Mouse (Mus musculus): ENCODE data around the gene Bpifb5. TPM values are rescaled to one million over a fixed set of nuclear protein-coding genes. Genes with fewer than 3 reads are reported as not detected.

Bpifb5 gene
- total and polyA plus RNA-seq, 2 experiments from 2014 or later: 0.14 to 0.24 TPM

GRCm38 (mm10) chr2:154209112-154209511 lies 14.4 kb upstream of the Bpifb5 start:
- Histone ChIP-seq H3K9ac (no peak overlapping the region), H3K9me3 (ENCODE audit: low read length) (no peaks in the 10 kb centered on the region), H3K4me3 (ENCODE audit: low read depth, low read length) (no peak overlapping the region), H3K27me3 (ENCODE audit: insufficient read depth, low read length) (no peaks in the 10 kb centered on the region), H3K4me1 (ENCODE audit: insufficient read depth) (no peaks in the 10 kb centered on the region), H3K4me2 (ENCODE audit: low read depth) (no peak overlapping the region), H3K36me3 (ENCODE audit: insufficient read depth) (no peaks in the 10 kb centered on the region), H3K27ac (ENCODE audit: low read depth, low read length) (no peak overlapping the region)
- TF ChIP-seq CTCF (IDR thresholded peaks at IDR 0.05; ENCODE audit: low read depth): peak; percentile 75
- ATAC-seq: peak; percentile 32; the same call in 1 of the 2 replicates
- DNase-seq: peak; percentile 72
- 8% methylated on average over 3 of the region's 3 CpGs for WGBS

DNA sequence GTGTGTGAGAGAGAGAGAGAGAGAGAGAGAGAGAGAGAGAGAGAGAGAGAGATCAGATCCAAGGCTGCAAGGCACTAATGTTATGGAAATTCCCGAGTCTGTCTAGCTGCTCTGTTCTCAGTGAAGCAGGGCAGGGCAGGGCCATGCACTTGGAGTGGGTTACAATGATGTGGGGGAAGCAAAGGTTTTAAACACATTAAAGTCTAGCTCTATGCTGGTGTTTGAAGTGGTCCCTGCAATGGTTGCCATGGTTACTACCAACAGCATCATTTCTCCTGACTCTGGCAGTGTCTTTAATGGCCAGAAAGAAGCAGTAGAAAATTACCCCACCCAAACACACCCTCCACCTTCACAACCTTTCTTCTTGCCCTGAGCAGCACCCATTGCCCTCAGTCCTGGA lies 12.4 kb upstream of the Bpifb5 start:
- peak; percentile 41 for DNase-seq
- WGBS: 17% methylated on average over 1 of the region's 1 CpGs

DNA sequence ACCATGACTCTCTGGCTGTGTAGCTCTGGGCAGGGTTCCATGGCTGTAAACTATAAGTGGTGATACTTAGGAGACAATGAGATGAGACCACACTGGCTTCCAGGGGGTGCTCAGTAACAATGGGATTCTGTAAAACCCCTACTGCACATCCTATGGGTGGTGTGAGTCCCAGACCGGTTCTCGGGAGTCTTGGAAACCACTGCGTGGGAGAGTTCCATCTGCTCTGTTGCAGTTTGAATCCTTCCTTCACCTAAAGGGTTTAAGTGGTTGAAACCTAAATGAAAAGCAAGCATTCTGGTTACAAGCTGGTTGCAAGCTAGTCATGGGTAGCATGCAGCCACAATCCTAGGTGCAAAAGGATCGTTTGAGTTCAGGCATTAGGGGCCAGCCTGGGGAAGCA lies 11.7 kb upstream of the Bpifb5 start:
- TF ChIP-seq CTCF (IDR thresholded peaks at IDR 0.05; ENCODE audit: low read depth): no peak

More for the DNA sequence above, 12.4 kb upstream of the Bpifb5 start:
- Histone ChIP-seq H3K36me3 (ENCODE audit: insufficient read depth) (no peaks in the 10 kb centered on the region), H3K9ac (no peak overlapping the region), H3K4me3 (ENCODE audit: low read depth, low read length) (no peak overlapping the region), H3K9me3 (ENCODE audit: low read length) (no peaks in the 10 kb centered on the region), H3K27ac (ENCODE audit: low read depth, low read length) (no peak overlapping the region), H3K4me1 (ENCODE audit: insufficient read depth) (no peaks in the 10 kb centered on the region), H3K27me3 (ENCODE audit: insufficient read depth, low read length) (no peaks in the 10 kb centered on the region), H3K4me2 (ENCODE audit: low read depth) (no peak overlapping the region)
- peak; percentile 75 for ATAC-seq
- TF ChIP-seq CTCF (IDR thresholded peaks at IDR 0.05; ENCODE audit: low read depth): no peak

DNA sequence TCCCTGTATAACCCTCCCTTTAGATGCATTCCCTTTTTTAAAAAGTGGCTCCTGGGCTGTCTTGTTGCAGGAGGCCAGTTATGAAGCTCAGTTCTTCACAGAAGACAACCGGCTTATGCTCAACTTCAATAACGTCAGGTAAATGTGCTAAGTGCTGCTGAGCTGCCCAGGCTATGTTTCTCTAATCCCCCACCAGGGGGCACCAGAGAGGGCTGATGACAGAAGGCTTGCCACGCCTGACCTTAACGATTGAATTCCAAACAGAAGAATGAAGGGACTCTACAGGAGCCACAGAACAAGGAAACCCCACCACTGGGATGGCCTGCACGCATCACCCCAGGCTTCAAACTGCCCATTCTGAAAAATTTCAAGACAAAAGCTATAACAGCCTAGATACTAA lies 8.4 kb upstream of the Bpifb5 start:
- H3K4me2 ChIP-seq (ENCODE audit: low read depth): no peak overlapping the region
- no peak overlapping the region for H3K27ac ChIP-seq (ENCODE audit: low read depth, low read length)
- WGBS: 14% methylated on average over 5 of the region's 5 CpGs
- no peaks in the 10 kb centered on the region for H3K9me3 ChIP-seq (ENCODE audit: low read length)
- ATAC-seq: no peak
- no peaks in the 10 kb centered on the region for H3K27me3 ChIP-seq (ENCODE audit: insufficient read depth, low read length)
- H3K4me3 ChIP-seq (ENCODE audit: low read depth, low read length): no peak overlapping the region
- DNase-seq: peak; percentile 61
- no peaks in the 10 kb centered on the region for H3K4me1 ChIP-seq (ENCODE audit: insufficient read depth)
- no peaks in the 10 kb centered on the region for H3K36me3 ChIP-seq (ENCODE audit: insufficient read depth)
- H3K9ac ChIP-seq: no peak overlapping the region
- peak; percentile 75 for TF ChIP-seq CTCF (IDR thresholded peaks at IDR 0.05; ENCODE audit: low read depth)

More for the DNA sequence above, 11.7 kb upstream of the Bpifb5 start:
- Histone ChIP-seq H3K9ac (no peak overlapping the region), H3K4me3 (ENCODE audit: low read depth, low read length) (no peak overlapping the region), H3K4me2 (ENCODE audit: low read depth) (no peak overlapping the region), H3K27ac (ENCODE audit: low read depth, low read length) (no peak overlapping the region), H3K9me3 (ENCODE audit: low read length) (no peaks in the 10 kb centered on the region), H3K4me1 (ENCODE audit: insufficient read depth) (no peaks in the 10 kb centered on the region), H3K27me3 (ENCODE audit: insufficient read depth, low read length) (no peaks in the 10 kb centered on the region), H3K36me3 (ENCODE audit: insufficient read depth) (no peaks in the 10 kb centered on the region)
- ATAC-seq: no peak
- no peak for DNase-seq
- 86% methylated on average over 4 of the region's 4 CpGs for WGBS

DNA sequence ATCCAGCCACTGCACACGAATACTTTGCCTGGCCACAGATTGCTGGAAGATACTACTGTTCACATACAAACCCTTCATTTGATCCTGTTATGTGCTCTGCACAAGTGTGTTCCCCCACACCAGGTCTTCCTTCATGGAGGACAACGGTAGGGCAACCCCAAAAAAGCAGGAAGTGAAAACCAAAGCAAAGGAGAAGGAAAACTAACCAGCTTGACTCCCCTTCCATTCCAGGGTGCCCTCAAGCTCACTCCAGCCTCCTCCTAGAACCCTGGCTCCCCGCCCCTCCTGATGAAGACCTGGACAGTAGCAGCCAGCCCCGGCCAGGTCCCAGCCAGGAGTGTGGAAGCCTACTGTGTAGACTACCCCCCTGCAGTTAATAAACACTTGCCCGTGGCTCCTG lies 3.6 kb upstream of the Bpifb5 start:
- TF ChIP-seq CTCF (IDR thresholded peaks at IDR 0.05; ENCODE audit: low read depth): no peak
- 83% methylated on average over 5 of the region's 5 CpGs for WGBS
- Histone ChIP-seq H3K36me3 (ENCODE audit: insufficient read depth) (no peaks in the 10 kb centered on the region), H3K4me3 (ENCODE audit: low read depth, low read length) (no peak overlapping the region), H3K4me2 (ENCODE audit: low read depth) (no peak overlapping the region), H3K27ac (ENCODE audit: low read depth, low read length) (no peak overlapping the region), H3K9me3 (ENCODE audit: low read length) (no peaks in the 10 kb centered on the region), H3K4me1 (ENCODE audit: insufficient read depth) (peaks cover 6% of the 10 kb centered on the region; the same call in 1 of the 2 replicates), H3K9ac (no peak overlapping the region), H3K27me3 (ENCODE audit: insufficient read depth, low read length) (no peaks in the 10 kb centered on the region)
- ATAC-seq (no peak), DNase-seq (no peak)

DNA sequence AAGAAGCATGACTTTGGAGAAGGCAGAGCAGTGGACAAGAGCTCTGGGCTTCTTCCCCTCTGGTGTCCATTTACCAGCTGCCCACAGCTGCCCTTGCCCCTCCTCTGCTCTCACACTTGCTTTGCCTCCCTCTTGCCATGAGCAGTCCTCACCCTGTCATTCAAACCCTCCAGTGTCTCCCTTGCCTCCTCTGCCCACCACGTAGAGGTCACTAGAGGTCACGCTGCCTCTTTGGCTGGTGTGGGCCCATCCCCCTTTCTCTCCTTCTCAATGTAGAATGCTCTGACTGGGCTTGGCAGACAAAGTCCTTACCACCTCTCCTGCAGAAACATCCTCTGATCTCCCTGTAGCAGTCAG lies 353 bp downstream of the Bpifb5 start:
- no peak overlapping the region for H3K4me2 ChIP-seq (ENCODE audit: low read depth)
- H3K27ac ChIP-seq (ENCODE audit: low read depth, low read length): no peak overlapping the region

DNA sequence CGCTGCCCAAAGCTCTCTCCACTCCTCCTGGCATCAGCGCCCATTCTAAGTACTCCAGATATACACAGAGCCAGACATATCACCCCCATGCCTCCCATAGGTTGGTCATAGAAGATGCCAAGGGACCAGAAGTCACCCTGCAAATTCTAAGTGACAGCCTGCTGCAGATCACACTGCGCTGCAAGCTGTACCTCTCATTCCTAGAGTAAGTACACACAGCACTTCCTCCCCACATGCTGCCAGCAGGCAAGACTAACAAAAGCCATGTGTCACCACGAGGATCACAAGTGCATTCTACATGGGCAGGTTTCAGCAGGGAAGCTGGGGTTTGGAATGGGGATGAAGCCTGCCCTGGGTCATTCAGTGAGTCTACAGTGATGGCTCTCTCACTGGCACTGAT lies 3.4 kb downstream of the Bpifb5 start:
- DNase-seq (no peak), ATAC-seq (no peak)
- H3K4me1 ChIP-seq (ENCODE audit: insufficient read depth): peaks cover 6% of the 10 kb centered on the region; the same call in 1 of the 2 replicates
- no peak overlapping the region for H3K4me2 ChIP-seq (ENCODE audit: low read depth)
- 73% methylated on average over 4 of the region's 4 CpGs for WGBS
- H3K27ac ChIP-seq (ENCODE audit: low read depth, low read length): no peak overlapping the region
- no peak overlapping the region for H3K4me3 ChIP-seq (ENCODE audit: low read depth, low read length)
- no peaks in the 10 kb centered on the region for H3K27me3 ChIP-seq (ENCODE audit: insufficient read depth, low read length)
- H3K36me3 ChIP-seq (ENCODE audit: insufficient read depth): no peaks in the 10 kb centered on the region
- no peaks in the 10 kb centered on the region for H3K9me3 ChIP-seq (ENCODE audit: low read length)
- no peak overlapping the region for H3K9ac ChIP-seq
- TF ChIP-seq CTCF (IDR thresholded peaks at IDR 0.05; ENCODE audit: low read depth): no peak

More for the DNA sequence above, 353 bp downstream of the Bpifb5 start:
- Histone ChIP-seq H3K9me3 (ENCODE audit: low read length) (no peaks in the 10 kb centered on the region), H3K27me3 (ENCODE audit: insufficient read depth, low read length) (no peaks in the 10 kb centered on the region), H3K4me1 (ENCODE audit: insufficient read depth) (peaks cover 6% of the 10 kb centered on the region; the same call in 1 of the 2 replicates), H3K36me3 (ENCODE audit: insufficient read depth) (no peaks in the 10 kb centered on the region), H3K9ac (no peak overlapping the region), H3K4me3 (ENCODE audit: low read depth, low read length) (no peak overlapping the region)
- 25% methylated on average over 2 of the region's 2 CpGs for WGBS
- DNase-seq (no peak), ATAC-seq (no peak)
- no peak for TF ChIP-seq CTCF (IDR thresholded peaks at IDR 0.05; ENCODE audit: low read depth)

Measured in forebrain, postnatal 0 days (tissue).